In the genomic region with DNA sequence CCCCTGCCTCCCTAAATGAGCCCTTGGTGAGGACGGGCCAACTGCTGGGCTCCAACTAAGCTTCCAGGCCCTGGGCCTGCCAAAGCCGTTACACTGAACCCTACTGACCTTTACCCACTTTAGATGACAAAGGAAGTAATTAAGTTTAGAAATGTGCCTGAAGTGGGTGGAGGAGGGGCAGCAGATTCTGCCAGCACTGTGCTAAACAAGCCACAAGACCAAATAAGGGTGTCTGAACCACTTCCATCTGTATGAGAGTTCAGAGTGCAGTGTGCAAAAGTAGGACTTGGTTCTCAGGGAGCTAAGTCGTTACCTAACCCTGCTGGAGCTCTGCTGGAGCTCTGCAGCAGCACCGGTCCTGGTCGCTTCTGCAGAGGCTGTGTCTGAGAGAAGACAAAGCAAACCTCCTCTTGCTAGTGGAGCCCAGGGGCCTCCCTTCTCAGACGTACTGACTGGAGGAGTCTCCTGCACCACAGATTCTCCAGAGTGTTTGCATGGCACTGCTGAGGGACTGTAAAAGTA, we compare ENCODE assay signal across 8 mouse cellular contexts. TPM values are rescaled to one million over a fixed set of nuclear protein-coding genes. Genes with fewer than 3 reads are reported as not detected.
DNase-seq lines count a peak whose midpoint lies in the region; ATAC-seq lines count a peak whose summit lies in the region.
"Had no signal": no experiment of that assay in that cellular context is flagged by ENCODE, and none has a peak within 500 bp of the region (broad histone marks: within the 10 kb centered on the region; RNA-seq: fewer than 3 reads in every experiment).

No protein-coding gene starts in this region.

- ATAC-seq in stomach, embryonic 14.5 days (ENCODE audit: insufficient number of reproducible peaks, insufficient read depth, low FRiP score, low read depth), result peak; percentile 75; the same call in 1 of the 2 replicates

- DNase-seq in CD8-positive naive resting alpha-beta T cell, adult 2 months (ENCODE audit: low read depth in 2 of 2, low spot score in 2 of 2), result peak; percentile 38 to 46
- DNase-seq in WW6 (ENCODE audit: low read depth, low spot score), result peak; percentile 92
- DNase-seq in fibroblast of lung, adult 2 months (ENCODE audit: low read depth), result peak; percentile 59
- DNase-seq in heart, postnatal 25 days (ENCODE audit: low spot score), result peak; percentile 31
- peak; percentile 26 to 48 for DNase-seq in layer of hippocampus, postnatal 10 days (ENCODE audit: low spot score in 2 of 2)
- peak; percentile 83 to 86 for DNase-seq in lung, postnatal 4 days

- H3K9me3 ChIP-seq in stomach, embryonic 14.5 days (ENCODE audit: control insufficient read depth, low read depth, low read length), result no peaks in the 10 kb centered on the region
- H3K9me3 ChIP-seq: limb, embryonic 15.5 days had no signal

- peak overlapping the region; percentile 87 for H3K27ac ChIP-seq in stomach, embryonic 14.5 days (ENCODE audit: low read length)
- H3K27ac ChIP-seq: limb, embryonic 15.5 days had no signal

- H3K4me2 ChIP-seq in stomach, embryonic 14.5 days (replicated peaks; ENCODE audit: low read depth, low read length), result 0 out of 2 replicates have a peak overlapping the region, but pooled peaks have one; percentile 7
- H3K4me2 ChIP-seq: limb, embryonic 15.5 days had no signal

- H3K4me1 ChIP-seq in stomach, embryonic 14.5 days (ENCODE audit: control insufficient read depth, insufficient read depth, low read length), result peaks cover 13% of the 10 kb centered on the region

- WGBS in stomach, embryonic 14.5 days, result 4% methylated on average over 6 of the region's 6 CpGs

- intact Hi-C loops in heart, postnatal 25 days (cut with DNase I), result loop anchor here (2.0 to 5.0 kb wide), 3 partner anchors 38 to 98 kb away; no protein-coding TSS in a partner anchor

- no peak overlapping the region; the same call in 1 of the 2 replicates for H3K9ac ChIP-seq in stomach, embryonic 14.5 days (replicated peaks; ENCODE audit: low read depth, low read length)
- H3K9ac ChIP-seq: limb, embryonic 15.5 days had no signal

- H3K36me3 ChIP-seq in stomach, embryonic 14.5 days (ENCODE audit: control insufficient read depth, insufficient read depth, low read length), result no peaks in the 10 kb centered on the region
- H3K36me3 ChIP-seq: limb, embryonic 15.5 days had no signal

- no peak overlapping the region for H3K4me3 ChIP-seq in stomach, embryonic 14.5 days (ENCODE audit: low read depth, low read length)
- H3K4me3 ChIP-seq: limb, embryonic 15.5 days had no signal

- no peaks in the 10 kb centered on the region for H3K27me3 ChIP-seq in stomach, embryonic 14.5 days (ENCODE audit: control insufficient read depth, insufficient read depth, low read length)
- H3K27me3 ChIP-seq: limb, embryonic 15.5 days had no signal

RNA-seq across cellular contexts. Expression of a gene that starts 36.5 kb away (rescaled TPM):
- 100 to 1,000 TPM; 126 TPM for total RNA-seq in heart, postnatal 25 days (2021)
- total RNA-seq in layer of hippocampus, postnatal 10 days (2021), result 100 to 1,000 TPM; 250 to 284 TPM
- 123 and 144 TPM in 2 replicates for polyA plus RNA-seq in stomach, embryonic 14.5 days (2014; fragmentation: Nextera tagmentation; extraction: Ambion mirVana)

RNA-seq across cellular contexts. Expression of a gene that starts 36.6 kb away (rescaled TPM):
- total RNA-seq in heart, postnatal 25 days (2021), result 1 to 10 TPM; 2.8 to 3.3 TPM
- 1 to 10 TPM; 7.0 to 7.6 TPM for total RNA-seq in layer of hippocampus, postnatal 10 days (2021)
- 9.9 and 11.1 TPM in 2 replicates for polyA plus RNA-seq in stomach, embryonic 14.5 days (2014; fragmentation: Nextera tagmentation; extraction: Ambion mirVana)

RNA-seq across cellular contexts. Expression of a gene that starts 44.2 kb away (rescaled TPM):
- 10 to 100 TPM; 22.5 to 26.4 TPM for total RNA-seq in heart, postnatal 25 days (2021)
- 10 to 100 TPM; 41.5 to 44.4 TPM for total RNA-seq in layer of hippocampus, postnatal 10 days (2021)
- 16.2 and 22.0 TPM in 2 replicates for polyA plus RNA-seq in stomach, embryonic 14.5 days (2014; fragmentation: Nextera tagmentation; extraction: Ambion mirVana)

RNA-seq across cellular contexts. Expression of a gene that starts 56.2 kb away (rescaled TPM):
- 100 to 1,000 TPM; 561 to 624 TPM for total RNA-seq in heart, postnatal 25 days (2021)
- 1,000 to 10,000 TPM; 1,541 to 1,698 TPM for total RNA-seq in layer of hippocampus, postnatal 10 days (2021)
- polyA plus RNA-seq in stomach, embryonic 14.5 days (2014; fragmentation: Nextera tagmentation; extraction: Ambion mirVana), result 3,062 and 3,133 TPM in 2 replicates

Comparison
In these comparisons a context has a peak if more than half of its experiments do, and no peak if none do; other contexts are left out.
1. DNase-seq: peak in every context shown above with its lines; median percentile 92 in WW6; 84 in lung, postnatal 4 days; 59 in fibroblast of lung, adult 2 months; 42 in CD8-positive naive resting alpha-beta T cell, adult 2 months; 37 in layer of hippocampus, postnatal 10 days; 31 in heart, postnatal 25 days.